Mouse (Mus musculus) right cerebral cortex, adult 18-20 months (tissue): ENCODE results near the gene Chrne.

ENCODE experiments used
- DNase-seq: peaks from one replicate; pipeline ENCODE4 v3.0.0; 2022; ENCODE audit warnings: mixed read lengths

Chrne gene

DNA sequence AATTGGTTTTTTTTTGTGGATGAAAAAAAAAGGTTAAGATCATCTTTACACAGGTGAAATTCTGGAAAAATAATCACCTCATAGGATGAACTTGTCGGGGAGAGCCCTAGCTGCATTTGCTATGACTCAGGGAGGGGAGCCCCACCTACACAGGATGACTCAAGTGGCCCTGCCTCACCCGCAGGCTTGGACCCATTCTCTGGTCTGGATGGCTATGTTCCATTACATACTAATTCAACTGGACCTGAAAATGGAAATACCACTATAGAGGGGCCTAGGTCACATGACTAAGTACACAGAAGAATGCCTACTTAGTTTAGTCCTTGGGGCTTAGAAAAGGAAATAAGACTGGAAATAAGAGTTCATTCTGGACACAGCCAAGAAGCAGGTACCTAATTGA, 32.4 kb upstream of the Chrne start:
- DNase-seq, result no peak

DNA sequence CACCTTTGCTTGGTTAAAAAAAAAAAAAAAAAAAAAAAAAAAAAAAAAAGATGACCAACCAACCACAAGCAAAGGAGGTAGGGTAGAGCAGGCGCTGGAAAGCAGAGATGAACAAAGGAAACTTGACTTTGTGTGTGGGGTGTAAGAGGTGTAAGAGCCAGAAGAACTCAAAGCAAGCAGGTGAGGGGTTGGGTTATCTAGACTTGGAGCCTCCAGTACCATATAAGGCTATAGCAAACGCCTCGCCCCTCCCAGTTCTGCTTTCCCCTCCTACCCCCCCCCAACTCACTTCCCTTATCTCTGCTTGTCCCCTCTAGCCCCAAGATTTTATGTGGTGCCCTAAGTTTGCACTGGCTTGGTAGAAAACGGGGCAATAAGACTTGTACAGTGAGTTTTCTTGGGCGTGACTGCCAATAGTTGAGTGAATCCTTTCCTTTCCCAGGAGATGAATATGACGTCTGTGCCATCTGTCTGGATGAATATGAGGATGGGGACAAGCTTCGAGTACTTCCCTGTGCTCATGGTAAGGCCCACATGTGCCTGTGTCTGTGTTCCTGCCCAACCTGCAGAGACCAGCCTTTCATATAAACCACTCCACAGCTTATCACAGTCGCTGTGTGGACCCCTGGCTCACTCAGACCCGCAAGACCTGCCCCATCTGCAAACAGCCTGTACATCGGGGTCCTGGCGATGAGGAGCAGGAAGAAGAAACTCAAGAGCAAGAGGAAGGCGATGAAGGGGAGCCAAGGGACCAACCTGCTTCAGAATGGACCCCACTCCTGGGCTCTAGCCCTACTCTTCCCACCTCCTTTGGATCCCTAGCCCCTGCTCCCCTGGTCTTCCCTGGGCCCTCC, 31.5 kb upstream of the Chrne start:
- no peak for DNase-seq

DNA sequence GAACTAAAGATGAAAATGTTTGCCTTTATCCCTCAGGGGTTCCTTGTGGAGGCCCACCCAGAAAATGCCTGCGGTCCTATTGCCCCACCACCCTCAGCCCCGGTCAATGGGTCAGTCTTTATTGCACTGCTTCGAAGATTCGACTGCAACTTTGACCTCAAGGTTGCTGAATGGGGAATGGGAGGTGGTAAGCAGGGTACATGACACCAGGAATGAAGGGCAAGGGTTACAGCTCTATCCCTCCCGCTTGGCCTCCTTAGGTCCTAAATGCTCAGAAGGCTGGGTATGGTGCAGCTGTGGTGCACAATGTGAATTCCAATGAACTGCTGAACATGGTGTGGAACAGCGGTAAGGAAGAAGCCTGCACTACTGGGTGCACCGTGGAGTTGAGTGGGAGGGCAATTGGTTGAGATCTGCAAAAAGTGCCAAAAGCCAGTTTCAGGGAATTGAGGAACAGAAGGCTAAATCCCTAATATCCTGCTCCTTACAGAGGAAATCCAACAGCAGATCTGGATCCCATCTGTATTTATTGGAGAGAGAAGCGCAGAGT, 30.2 kb upstream of the Chrne start:
- no peak for DNase-seq

- DNase-seq, result no peak
Measured at GRCm38 (mm10) chr11:70648512-70648911, 29.5 kb upstream of the Chrne start.

- DNase-seq, result no peak
Measured at GRCm38 (mm10) chr11:70647716-70648420, 28.9 kb upstream of the Chrne start.

GRCm38 (mm10) chr11:70646691-70647650, 28.0 kb upstream of the Chrne start, which contains the start of the genes Rnf167 and Slc25a11:
Gene Rnf167 (plus strand): TSS chr11:70647235.
Gene Slc25a11 (minus strand): TSS chr11:70647479.
- DNase-seq, result peak; percentile 98

GRCm38 (mm10) chr11:70646259-70646555, 27.2 kb upstream of the Chrne start:
- DNase-seq, result no peak

GRCm38 (mm10) chr11:70645461-70646258, 26.6 kb upstream of the Chrne start:
- no peak for DNase-seq

DNA sequence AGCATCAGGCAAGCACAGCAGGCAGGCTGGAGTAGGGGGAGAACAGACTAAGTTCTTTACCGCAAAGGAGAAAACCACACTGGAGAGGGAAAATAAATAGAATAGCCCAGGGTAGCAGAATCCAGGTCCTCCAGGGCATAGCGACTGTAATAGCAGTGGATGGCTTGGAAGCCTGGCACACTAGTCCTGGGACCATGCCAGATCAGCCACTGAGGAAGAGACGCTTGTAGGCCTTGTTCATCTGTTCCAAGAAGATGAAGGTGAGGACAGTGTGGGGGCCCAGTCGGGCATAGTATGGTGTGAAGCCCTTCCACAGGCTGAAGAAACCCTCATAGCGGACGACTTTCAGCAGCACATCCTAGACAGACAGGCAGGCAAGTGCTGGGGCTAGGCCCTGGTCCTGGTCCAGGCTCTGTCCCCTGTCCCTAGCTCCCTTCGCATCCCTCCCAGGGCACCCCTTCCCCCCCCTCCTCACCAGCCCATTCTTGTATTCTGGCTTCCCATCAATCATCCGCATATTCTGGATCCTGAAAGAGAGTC, 25.6 kb upstream of the Chrne start:
- DNase-seq, result no peak

DNA sequence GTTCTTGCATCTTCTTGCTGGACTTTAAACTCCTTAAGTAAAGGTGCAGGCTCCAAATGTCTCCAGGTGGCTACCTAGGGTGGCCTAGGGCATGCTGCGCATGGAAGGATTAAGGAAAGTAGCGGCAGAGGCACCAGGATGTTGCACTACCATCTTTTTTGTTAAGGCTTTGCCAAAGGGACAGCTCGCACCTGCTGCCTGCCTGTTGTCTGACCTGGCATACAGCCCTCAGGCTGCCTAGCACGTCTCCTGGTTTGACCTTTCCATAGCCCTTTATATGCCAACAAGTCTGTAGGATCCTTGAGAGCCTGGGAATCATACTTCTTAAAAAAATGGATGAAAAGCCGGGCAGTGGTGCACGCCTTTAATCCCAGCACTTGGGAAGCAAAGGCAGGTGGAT, 24.0 kb upstream of the Chrne start:
- DNase-seq, result no peak

DNA sequence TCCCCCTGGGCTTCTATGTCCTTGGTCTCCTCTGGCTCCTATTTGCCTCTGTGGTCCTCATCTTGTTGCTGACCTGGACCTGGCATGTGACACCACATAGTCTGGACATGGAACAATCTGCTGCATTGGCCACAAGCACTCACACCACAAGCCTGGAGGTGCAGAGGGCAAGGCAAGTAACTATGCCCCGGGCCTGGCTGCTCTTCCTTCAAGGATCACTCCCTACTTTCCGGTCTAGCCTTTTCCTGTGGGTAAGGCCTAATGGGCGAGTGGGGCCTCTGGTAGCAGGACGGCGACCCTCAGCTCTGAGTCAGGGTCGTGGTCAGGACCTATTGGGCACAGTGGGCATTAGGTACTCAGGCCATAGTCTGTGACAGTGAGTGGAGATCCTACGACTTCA, 22.2 kb upstream of the Chrne start:
- no peak for DNase-seq

DNA sequence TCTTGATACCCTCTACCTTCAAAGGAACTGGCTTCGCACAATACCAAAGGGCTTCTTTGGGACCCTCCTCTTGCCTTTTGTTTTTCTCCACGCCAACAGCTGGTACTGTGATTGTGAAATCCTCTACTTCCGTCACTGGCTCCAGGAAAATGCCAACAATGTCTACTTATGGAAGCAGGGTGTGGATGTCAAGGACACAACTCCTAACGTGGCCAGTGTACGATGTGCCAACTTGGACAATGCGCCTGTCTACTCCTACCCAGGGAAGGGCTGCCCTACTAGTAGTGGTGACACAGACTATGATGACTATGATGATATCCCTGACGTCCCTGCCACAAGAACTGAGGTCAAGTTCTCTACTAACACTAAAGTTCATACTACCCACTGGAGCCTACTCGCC, 21.0 kb upstream of the Chrne start:
- no peak for DNase-seq

- no peak for DNase-seq
Measured at GRCm38 (mm10) chr11:70638714-70639278, 19.8 kb upstream of the Chrne start, which contains the start of gene Gp1ba. Gene Gp1ba (plus strand): TSS chr11:70639122.

GRCm38 (mm10) chr11:70638293-70638692, 19.3 kb upstream of the Chrne start:
- DNase-seq, result no peak

DNA sequence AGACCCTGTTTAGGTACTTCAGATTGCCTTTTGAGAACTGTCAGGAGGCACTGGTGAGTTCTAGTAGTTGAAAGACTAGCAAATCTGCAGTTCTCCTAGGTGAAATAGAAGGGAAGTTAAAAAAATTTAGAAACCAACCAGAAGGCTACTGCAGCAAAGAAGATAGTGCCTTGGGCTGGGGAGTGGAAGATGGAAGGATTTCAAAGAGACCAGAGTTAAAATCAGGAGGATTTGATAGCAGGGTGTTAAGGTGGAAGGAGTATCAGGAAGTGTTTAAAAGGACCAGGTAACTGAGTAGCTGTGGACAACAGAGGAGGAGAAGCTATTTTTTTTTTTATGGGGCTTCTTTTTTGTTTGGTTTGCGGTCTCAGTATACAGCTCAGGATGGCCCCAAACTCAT, 18.7 kb upstream of the Chrne start:
- no peak for DNase-seq

- no peak for DNase-seq
Measured at GRCm38 (mm10) chr11:70635601-70636000, 16.6 kb upstream of the Chrne start.

DNA sequence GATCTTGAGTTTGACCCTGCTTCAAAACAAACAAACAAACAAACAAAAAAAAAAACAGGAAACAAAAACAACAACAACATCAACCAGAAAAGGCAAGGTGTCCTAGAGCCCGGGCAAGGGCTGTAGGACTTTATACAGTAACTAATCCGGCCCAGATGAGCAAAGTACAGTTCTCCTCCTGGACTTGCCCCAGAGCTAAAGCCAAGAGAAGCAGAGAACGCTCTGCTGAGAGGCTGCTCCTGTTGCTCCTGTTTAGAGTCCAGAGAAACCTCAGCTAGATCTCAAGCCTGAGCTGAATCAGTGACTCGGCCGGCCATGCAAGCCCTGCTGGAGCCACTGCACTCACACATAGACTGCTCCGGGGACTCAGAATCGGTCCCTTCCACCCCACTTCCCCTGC, 11.1 kb upstream of the Chrne start:
- no peak for DNase-seq

- DNase-seq, result no peak
Measured at GRCm38 (mm10) chr11:70629557-70629956, 10.5 kb upstream of the Chrne start.

DNA sequence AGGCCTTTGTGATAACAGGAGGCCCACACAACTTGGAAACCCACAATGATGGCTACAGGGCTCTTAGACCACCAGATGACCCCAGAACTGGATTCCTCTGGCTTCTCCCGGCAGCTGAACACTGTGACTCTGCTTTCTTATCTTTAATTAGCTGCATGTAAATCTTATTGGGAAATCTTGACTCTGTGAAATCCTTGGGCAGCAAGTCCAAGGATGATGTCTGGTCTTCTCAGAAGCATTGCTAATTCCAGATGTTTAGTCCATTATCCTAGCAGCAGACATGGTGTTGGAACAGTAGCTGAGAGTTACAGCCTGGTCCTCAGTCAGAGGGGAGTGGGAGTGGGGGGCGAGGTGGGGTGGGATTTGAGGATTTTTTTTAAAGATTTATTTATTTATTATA, 9.4 kb upstream of the Chrne start:
- no peak for DNase-seq

DNA sequence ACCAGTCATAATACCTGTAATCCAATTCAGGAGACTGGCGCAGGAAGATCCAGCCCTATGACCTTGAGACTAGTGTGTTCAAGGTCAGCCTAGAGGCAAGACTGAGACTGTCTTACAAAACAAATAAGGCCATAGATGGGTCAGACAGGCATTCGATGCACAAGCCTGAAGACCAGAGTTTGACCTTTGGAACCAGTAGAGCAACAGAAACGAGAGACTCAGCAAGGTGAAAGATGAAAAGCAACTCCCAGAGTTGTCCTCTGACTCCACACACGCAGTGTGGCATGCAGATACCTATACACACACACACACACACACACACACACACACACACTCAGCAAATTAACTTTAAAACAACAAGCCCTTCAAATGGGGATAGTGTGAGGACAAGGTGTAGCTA, 7.9 kb upstream of the Chrne start:
- DNase-seq, result no peak

DNA sequence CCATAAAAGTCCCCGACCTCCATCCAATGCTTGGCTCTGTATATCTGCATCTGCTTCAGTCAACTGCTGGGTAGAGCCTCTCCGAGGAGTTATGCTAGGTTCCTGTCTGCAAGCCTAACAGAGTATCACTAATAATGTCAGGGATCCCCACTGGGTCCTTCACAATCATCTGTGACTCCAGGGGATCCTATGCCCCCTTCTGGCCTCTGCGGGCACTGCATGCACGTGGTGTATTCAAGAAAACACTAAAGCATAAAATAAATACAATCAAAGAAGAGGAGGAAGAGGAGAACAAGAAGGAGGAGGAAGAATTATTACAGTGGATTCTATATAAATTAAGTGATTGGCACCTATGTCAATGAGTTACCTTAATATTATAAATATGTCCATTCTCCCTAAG, 6.5 kb upstream of the Chrne start:
- no peak for DNase-seq
